Mouse (Mus musculus) telencephalon, adult 2 months (tissue): ENCODE measurements around the gene Tmcc2.
A peak's percentile ranks its signal among the peaks of the same experiment; 100 is the strongest.

Experiments used
- DNase-seq: peaks from one replicate; pipeline ENCODE4 v3.0.0-alpha.2; 2011; ENCODE audit warnings: low read depth, low spot score

The Tmcc2 gene

DNA sequence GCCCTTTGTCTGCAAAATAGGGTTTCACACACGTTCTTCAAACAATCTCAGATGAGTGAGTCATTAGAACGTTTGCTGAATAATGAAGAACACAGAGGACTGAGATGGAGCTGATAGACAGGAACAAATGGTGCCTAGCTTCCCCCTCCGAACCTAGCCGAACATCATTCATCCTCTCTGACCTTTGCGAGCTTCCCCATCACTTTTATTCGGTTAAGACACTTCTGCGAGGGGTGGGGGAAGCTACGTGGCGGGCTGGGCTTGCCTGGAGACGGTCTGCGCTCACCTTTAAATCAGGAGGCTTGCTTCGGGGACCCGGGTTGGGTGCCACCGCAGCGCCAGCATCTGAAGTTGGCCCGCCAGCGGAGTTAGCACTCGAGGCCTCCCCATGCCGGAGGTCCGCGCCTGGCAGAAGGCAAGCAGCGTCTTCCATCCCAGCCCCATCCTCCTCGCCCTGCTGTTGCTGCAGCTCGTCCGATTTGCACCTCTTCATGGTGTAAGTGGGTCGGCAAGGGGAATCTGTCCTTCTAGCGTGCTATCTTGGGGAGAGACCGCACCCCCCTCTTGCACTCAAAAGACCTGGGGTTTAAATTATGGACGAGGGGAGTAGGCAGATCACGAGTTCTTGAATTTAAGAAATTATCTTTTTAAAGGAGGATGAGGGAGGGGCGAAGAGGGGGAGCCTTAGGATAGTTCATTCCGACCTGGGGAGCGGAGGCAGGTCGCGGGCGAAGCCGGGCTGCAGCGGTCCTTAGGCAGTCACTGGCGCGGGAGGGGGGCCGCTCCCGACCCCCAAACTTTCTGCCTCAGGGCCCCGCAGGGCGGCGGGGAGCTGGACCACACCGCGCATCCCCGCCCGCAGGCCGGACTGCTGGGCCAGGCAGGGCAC lies at the start of gene Tmcc2:
Gene Tmcc2 (minus strand): TSS at position 591 of the 889 bp plus-strand sequence.
- no peak for DNase-seq

DNA sequence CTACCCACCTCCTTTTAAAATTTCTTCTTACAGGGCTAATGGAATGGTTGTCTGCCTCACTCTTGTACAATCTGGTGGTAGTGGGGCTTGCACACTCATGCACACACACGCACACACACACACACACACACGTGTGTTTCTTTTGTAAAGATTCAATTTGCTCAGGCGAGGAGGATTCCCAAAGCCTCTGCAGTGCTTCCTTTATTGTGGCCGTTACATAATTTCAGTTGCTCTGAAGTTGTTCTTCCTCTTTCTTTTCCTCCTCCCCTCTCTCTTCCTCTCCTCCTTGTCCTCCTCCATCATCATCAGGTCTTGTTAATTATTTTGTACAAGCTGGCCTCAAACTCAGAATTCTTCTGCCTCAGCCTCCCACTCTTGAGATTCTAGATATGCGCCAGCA lies 46.3 kb upstream of the Tmcc2 start:
- DNase-seq = no peak

DNA sequence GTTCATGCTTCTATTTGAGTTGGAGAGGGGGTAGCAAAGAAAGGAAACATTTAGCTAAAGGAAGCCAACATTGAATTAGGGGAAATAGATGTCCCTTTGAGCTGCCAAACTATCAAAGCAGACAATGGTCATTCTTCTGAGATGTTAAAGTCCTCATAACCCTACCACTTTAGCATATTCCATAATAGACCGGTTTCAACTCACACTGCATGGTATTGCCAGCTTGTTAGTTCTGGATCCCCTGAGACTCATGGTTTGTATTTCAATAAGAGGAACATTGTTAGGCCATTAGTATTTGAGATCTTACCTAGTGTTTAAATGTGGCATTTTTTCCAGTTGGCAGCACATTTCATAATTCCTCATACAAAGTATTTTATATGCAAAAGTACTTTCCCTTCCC lies 45.9 kb upstream of the Tmcc2 start:
- no peak for DNase-seq

DNA sequence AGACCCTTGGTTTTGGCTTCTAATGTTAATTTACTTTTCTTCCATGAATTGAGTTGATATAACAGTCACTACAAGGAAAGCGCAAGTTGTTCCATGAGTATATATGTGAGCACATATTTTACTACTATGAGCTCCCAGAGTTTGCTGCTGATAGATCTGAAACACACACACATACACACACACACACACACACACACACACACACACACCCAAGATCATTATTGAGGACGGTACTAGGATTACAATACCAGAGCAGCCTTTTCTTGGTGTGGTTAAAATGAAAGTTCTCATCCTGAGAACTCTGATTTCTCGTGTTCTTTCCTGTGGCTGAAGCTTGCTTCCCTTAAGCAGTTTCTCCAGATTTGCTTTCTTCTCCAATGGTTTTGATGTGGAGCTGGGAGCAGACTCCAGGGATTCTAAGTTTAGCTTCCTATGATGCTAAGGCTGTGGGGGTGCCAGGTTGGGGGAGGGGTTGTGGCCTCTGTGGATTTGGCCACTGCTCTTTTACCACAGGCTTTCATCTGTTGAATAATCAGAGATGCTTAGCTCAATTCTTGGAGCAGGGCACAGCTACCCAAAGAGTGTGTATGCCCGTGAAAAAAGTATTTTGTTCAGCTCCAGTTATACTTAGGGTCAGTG lies 45.4 kb upstream of the Tmcc2 start:
- DNase-seq = no peak

DNA sequence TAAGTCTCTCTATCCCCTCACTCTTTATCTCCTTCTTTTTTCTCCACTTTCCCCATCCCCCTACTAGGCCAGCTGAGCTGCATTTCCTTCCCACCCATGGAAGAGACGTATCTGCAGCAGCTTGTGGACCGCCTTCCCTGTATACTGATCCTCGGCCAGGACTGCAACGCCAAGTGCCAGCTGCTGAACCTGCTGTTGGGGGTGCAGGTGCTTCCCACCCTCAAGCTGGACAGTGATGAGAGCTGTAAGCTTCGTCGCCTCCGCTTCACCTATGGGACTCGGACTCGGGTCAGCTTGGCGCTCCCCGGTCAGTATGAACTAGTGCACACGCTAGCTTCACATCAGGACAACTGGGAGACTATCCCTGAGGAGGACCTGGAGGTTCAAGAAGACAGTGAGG lies 43.0 kb upstream of the Tmcc2 start:
- no peak for DNase-seq

DNA sequence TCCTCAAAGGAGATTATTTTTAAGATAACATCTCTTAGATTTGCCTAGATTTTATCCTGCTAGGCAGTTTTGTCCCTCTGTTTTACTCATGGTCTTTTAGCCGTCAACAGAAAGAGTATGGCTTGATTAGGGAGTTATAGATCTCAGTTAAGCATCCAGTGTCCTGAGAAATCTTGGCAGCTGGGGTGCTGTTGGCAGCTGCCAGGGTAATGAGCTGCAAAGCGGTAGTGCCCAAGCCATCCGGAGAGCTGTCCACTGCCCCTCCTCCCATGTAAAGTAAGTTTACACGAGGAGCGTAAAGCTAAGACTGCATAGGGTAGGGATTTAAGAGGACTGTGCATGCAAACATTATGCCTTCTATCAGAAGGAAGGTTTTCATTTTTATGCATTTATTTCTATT lies 42.3 kb upstream of the Tmcc2 start:
- DNase-seq = no peak

DNA sequence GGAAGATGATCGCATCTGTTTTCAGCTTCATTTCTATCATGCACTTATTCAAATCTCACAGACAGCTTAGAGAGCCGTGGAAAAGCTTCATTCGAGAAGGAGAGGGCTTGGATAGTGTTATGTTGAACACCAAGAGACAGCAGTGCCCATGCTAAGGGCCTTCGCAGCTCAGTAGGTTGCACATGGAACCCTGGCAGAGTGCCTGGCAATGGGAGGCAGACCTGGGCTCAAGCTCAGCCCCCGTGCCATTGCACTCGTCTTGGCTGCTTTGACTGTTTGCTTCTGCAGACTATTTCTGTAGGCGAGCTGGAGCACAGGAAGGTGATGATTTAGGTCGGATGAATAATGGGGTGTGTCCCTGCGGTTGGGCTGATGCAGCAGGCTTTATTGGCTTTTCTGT lies 40.6 kb upstream of the Tmcc2 start:
- peak; percentile 29 for DNase-seq

DNA sequence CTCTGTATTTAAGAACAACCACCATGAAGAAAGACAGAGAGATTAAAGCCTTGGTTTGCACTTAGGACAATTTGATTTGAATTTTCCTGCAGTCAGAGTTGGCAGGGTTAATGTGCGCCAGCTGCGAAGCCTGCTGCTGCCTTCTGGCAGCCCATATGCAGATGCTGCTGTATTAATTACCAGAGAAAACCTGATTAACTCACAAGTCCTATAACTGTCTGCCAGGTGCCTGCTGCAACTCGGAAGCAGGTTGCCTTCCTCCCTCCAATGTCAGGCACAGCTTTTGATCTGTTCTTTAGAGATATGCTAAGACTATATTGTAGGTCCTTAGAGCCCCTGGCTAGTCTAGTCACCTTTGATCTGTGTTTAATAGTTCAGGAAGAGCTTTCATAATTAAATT lies 39.7 kb upstream of the Tmcc2 start:
- DNase-seq = no peak

DNA sequence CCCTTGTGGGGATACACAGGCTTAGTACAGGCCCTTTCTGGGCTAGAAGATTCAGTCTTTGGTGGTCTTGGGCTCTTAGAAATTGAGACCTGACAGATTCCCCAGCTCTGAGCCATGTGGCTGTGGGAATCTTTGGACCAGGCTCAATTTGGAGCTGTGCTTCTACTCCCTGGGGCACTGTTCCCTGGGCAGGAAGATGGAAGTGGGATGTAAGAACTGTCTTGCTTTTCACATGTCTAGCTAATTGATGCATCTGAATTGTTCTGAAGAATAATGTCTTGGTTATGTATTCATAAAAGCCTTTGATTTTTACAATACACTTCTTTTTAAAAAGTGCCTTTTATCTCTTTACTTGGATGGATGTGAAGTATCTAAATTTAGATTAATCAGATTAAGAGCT lies 34.5 kb upstream of the Tmcc2 start:
- no peak for DNase-seq

DNA sequence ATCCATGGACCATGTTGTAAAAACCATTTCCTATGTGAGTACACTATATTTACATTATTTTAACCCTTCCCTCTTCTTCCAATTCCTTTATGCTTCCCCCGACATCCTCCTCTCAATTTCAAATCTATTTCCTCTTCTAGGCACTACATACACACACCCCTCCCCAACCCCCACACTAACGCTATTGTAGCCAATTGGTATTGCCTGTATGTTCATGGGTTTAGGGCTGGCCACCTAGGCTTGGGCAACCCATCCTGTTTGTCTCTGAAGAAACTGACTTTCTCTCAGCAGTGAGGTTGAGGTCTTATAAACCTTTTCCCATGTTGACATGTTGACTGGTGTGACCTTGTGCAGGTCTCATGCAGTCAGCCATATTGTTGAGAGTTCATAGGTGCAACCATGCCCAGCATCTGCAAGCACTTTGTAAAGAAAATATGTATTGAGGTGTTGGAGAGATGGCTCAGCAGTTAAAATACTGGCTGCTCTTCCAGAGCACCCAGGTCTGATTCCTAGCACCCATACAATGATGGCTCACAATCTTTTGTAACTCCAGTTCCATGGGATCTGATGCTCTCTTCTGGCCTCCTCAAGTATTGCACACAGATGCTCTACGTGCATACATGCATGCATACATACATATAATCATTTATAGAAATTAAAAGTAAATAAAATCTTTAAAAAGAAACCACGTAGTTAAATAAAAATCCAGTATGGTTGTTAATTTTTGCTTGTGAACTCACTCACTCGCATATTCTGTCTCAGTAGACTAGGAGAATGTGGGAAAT lies 32.0 kb upstream of the Tmcc2 start:
- DNase-seq = no peak

DNA sequence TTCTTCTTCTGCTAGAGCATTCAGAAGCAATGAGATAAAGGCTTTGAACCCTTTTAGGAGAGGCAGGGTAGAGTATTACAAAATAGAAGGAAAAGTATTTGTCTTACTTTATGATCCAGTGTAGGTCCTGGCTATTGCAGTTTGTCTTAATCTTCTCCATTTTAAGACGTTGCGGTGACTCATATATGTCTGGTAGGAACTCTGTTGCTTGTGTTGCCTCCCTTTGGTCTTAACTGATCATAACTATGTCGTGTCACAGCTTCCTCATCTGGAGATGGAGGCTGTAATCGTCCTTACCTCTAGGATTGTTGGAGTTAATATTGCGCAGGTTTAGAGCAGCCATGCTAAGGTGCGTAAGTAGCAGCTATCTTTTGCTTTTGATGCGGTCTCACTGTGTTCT lies 29.6 kb upstream of the Tmcc2 start:
- DNase-seq = no peak

DNA sequence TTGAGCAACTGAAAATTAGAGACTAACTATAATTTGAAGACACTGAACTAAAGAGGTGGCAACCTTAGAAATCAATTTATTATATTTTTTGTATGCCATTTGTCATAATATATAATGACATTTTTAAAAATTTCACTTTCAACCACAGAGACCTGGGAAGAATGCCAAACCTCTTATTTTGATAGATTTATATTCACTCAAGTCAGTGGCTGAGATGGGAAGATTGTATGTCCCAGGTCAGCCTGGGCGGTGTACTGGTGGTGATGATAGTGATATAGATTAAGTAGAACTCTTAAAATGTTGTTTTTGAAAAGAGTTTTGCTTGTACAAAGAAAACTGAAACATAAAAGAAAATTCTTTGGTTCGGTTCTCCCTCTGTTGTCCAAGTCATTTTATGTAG lies 29.1 kb upstream of the Tmcc2 start:
- no peak for DNase-seq

DNA sequence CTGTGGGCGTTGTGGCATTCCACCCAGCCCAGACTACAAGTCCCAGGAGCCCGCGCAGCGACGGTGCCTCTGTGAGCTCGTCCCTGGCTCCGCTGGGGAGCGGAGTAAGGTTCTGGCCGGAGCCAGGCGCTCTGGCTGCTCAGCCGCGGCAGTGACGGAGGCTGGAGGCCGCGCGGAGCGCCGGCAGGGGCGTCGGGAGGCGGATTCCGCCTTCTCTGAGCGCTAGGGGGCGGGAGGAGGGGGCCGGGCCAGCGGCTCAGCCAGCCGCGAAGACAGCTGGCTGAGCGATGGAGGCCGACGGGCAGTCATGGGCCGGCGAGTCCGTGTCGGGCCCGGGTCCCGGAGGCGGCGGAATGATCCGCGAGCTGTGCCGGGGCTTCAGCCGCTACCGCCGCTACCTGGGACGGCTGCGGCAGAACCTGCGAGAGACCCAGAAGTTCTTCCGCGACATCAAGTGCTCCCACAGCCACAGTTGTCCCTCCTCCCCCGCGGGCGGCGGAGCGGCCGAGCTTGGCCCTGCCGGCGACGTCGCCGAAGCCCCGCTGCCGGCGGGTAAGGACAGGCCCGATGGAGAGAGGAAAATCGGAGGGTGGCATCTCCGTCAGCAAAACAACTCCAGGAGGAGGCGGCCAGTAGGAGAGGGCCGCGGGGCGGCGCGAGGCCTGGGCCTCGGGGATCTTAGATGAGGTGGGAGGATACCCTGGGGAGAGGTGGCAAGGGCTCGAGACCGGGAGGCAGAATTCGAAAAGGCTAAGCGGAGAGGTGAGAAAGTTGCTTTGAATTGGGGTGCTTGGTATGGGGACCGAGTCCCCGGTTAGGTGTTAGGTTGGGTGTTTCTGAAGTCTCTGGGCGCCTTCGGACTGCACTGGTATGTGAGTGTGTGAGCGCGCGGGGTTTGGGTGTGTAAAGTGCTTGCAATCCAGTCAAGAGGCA lies 26.5 kb upstream of the Tmcc2 start, which contains the start of gene Dstyk:
Gene Dstyk (plus strand): TSS at position 237 of the 933 bp plus-strand sequence.
- DNase-seq = peak; percentile 92

DNA sequence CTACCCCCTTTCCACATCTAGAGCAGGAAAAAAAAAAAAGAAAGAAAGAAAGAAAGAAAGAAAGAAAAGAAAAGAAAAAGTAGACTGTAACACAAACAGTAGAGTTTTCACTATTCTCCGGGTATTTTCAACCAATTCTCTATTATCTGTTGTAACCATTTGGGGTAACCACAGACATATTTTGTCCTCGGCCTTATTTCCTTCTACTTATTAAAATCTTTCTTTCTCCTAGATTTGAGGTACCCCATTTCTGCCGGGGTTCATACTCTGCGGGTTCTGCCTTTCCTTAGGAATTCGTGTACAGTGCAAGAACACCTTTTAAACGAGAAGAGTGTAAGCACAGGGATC lies 25.8 kb upstream of the Tmcc2 start:
- DNase-seq = no peak

DNA sequence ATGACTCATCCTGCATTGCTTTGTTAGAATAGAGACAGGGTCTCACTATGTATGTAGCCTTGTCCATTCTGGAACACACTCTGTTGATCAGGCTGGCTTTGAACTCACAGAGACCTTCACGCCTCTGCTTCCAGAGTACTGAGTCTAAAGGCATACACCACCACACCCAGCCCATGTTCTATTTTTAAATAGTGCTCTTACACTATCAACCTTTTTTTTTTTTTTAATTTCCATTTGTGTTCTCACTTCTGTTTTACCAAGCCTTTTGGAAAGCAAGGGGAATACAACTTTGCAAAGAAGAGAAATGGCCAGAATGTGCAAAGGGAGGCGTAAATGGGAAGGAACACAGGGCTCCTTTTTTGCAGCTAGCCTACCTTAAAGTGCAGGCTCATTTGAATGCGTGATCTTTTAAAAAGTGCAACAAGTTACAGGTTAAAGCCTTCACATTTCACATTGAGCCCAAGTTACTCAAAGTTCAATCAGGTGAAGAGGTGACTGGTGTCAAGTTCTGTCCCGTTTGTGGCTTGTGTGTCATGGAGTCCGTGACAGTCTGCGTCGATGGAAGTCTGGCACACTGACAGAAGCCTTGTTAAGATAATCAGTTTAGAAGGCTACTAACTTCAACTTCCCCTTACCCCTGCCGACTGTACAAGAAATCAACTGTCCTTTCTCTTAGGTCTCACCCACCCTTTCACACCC lies 25.3 kb upstream of the Tmcc2 start:
- DNase-seq = no peak

DNA sequence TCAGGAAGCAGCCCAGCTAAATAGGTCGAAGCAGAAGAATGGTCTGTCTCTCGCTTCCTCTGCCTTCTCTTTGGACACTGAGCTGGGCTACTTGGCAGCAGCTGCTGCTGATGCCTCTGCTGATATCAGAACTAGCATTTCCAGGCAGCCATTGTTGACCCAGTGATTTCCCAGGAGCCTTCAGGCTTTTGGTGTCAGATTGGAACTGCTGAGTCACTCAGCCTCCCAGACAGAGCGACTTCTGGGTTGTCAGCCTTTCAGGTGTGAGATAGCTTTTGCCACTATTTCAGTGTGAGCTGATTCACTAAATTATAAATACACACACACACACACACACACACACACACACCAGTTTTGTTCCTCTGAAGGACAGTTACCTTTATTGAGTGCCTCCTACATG lies 19.6 kb upstream of the Tmcc2 start:
- DNase-seq = no peak

DNA sequence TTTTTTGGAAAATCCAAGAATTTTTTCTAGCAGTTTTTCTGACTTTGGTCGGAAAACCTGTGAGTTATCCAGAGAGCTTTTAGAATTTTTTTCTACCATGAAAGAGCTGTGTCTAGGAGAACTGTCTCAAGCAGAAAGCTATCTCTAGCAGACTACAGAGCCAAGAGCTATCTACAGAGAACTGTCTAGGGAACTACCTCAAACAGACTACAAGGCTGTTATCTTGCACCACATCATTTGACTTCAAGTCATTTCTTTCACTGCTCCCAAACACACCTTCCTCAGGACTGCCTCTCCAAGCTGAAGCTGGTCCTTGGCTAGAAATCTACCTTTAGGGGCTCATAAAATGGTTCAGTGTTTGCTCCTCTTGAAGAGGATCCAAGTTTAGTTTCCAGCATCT lies 10.8 kb upstream of the Tmcc2 start:
- no peak for DNase-seq

DNA sequence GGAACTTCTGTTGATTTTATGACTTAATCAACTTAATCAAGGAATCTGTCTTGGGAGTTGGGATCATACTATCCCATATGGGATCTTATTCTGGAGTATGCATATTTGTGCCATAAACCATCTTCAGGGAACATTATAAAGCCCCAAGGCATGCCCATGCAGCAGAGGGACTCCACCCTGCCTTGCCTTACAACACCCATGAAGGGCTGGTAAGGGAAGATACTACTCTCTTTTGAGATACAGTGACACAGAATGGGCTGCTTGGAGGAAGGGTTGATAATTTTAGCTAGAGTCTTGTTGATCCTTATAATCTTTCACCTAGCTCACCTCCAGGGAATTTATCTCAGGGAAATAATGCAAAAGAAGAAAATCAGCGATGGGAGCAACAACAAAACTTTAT lies 9.5 kb upstream of the Tmcc2 start:
- no peak for DNase-seq

DNA sequence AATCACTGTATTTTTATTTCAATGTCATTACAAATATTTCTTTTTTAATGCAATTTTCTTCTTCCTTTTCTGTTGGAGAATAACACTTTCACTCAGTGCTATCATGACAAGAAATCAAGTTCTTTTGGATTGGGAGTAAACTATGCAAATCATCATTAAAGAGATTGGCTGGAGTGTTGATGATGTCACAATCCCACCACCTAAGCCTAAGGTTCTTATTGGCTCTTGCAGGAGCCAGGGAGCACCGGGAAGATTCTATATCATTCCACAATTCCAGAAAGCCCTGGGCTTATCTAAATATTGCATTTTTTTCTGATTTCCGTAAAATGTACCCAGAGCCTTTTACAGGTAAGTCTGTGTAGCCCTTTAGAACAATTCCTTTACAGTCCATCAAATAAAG lies 5.6 kb upstream of the Tmcc2 start:
- DNase-seq = no peak

DNA sequence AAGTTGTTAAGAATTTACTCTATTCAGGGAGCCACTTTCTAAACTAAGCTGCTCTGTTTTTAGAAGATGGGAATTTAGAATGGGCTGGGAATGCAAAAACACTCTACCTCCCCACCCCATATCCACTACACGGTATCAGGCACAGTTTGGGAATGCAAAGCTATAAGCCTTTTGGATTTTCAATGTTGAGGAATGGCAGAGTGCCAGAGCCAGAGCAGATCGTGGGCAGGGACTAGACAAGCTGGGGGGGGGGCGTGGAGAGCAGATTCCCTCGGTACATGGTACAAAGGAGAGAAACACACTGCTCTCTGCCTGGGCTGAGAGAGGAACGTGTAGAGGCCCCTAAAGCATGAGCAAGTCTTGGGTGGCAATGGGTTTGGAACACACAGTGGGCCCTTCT lies 1.8 kb upstream of the Tmcc2 start:
- no peak for DNase-seq

DNA sequence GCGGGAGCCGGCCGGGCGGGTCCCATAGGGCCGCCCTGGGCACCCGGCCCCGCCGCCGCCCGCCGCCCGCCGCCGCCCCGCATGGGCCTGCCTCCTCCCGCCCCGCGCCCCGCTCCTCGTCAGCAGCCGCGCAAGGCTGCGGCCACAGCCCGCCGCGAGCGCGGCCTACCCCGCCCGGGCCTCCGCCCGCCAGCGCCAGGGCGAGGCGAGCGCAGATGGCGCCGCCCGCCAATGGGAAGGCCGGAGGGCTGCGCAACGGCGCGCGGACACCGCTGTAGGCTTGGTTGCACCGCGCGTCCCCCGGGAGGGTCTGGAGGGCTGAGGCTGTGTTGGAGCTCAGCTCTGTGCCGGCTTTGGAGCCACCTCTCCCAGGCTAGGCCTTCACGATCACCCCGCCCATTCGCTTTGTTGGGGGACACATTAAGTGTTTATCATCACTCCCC lies 520 bp upstream of the Tmcc2 start:
- no peak for DNase-seq
